Mouse (Mus musculus) hindbrain, embryonic 15.5 days (tissue): ENCODE measurements around the gene Foxc2. TPM values are rescaled to one million over a fixed set of nuclear protein-coding genes. Genes with fewer than 3 reads are reported as not detected.
A peak's percentile ranks its signal among the peaks of the same experiment; 100 is the strongest.

Experiments
- ATAC-seq: fragments of 200-750 bp; cut with Nextera tagmentation; 2 replicates; pipeline ENCODE4 v1.8.0; 2017; ENCODE audit warnings: low read depth, moderate number of reproducible peaks, moderate TSS enrichment; ENCODE audit not compliant: low FRiP score
- H3K27ac ChIP-seq: fragments of 300-500 bp; sonication (generic); replicated peaks from 2 replicates; pipeline ENCODE4 v1.5.1; 2015; ENCODE audit warnings: mild to moderate bottlenecking, inconsistent platforms
- H3K27me3 ChIP-seq: fragments of 300-500 bp; sonication (generic); 2 replicates; pipeline ENCODE4 v1.6.1; 2015; ENCODE audit warnings: control low read depth, inconsistent platforms
- H3K36me3 ChIP-seq: fragments of 300-500 bp; sonication (generic); 2 replicates; pipeline ENCODE4 v1.6.1; 2015; ENCODE audit warnings: control low read depth, inconsistent platforms
- H3K4me1 ChIP-seq: fragments of 300-500 bp; sonication (generic); replicated peaks from 2 replicates; pipeline ENCODE4 v1.6.1; 2015; ENCODE audit warnings: control low read depth, inconsistent platforms
- H3K4me2 ChIP-seq: fragments of 300-500 bp; sonication (generic); 2 replicates; pipeline ENCODE4 v1.6.1; 2015; ENCODE audit warnings: moderate library complexity, mild to moderate bottlenecking, inconsistent platforms
- H3K4me3 ChIP-seq: fragments of 300-500 bp; sonication (generic); 2 replicates; pipeline ENCODE4 v1.5.1; 2015; ENCODE audit warnings: mild to moderate bottlenecking, inconsistent platforms
- H3K9ac ChIP-seq: fragments of 300-500 bp; sonication (generic); 2 replicates; pipeline ENCODE4 v1.6.1; 2015; ENCODE audit warnings: inconsistent platforms
- H3K9me3 ChIP-seq: fragments of 300-500 bp; sonication (generic); 2 replicates; pipeline ENCODE4 v1.6.1; 2016; ENCODE audit warnings: control low read depth, inconsistent platforms
- WGBS: fragments of 180-500 bp; shearing (Covaris S2); methylation state at CpG from one replicate; pipeline ENCODE4 v1.1.7; 2015; 5-methylcytosine and 5-hydroxymethylcytosine counted together
- polyA plus RNA-seq: library from polyadenylated mRNA; unstranded; fragments of >200 nt; fragmentation: Nextera tagmentation; extraction: Ambion mirVana; gene quantifications from 2 replicates; pipeline ENCODE4 v1.2.1, GENCODE M21; 2015

Foxc2 gene
- polyA plus RNA-seq, 1 experiment from 2014 or later, result 4.1 TPM

DNA sequence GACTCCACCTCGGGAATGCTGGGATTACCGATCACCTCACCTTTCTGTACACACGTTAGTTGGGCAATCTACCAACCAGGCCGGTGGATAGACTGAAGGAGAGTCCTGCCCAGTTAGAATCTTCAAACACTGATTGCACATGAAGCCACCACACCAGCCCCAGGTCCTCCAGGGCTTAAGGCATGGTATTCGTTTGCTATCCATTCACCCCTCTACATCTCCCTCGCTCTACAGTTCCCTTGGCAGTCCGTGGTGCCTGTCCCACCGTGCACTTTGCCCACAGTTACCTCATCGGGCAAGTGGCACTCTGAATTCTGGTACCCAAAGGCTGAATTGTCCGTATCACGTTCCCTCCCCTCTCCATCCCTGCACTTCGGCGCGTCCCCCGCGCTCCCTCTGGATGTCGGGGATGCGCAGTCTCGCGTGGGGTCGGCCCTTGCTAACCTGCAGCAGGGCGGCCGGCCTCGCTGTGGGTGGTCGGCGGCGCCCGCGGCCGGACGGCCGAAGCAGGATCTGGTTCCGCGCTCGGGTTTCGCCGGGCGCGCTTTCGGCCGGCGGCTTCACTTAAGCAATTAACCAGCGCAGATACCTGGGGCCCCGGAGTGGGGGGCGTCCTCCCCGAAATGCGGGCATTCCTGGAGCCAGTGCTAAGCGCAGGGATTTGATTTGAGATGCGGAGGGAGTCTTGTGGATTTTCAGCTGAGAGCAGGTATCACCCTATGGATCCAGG lies 35.4 kb upstream of the Foxc2 start:
- Histone ChIP-seq H3K36me3 (no peaks in the 10 kb centered on the region), H3K4me2 (no peak overlapping the region), H3K9me3 (no peaks in the 10 kb centered on the region), H3K4me3 (no peak overlapping the region), H3K9ac (no peak overlapping the region), H3K27me3 (peaks cover 97% of the 10 kb centered on the region), H3K4me1 (peaks cover 24% of the 10 kb centered on the region), H3K27ac (no peak overlapping the region)
- under 1% methylated on average over 49 of the region's 49 CpGs for WGBS
- ATAC-seq, result no peak

- ATAC-seq, result no peak
- Histone ChIP-seq H3K27me3 (peaks cover 97% of the 10 kb centered on the region), H3K4me1 (peaks cover 24% of the 10 kb centered on the region), H3K4me3 (no peak overlapping the region), H3K9ac (no peak overlapping the region), H3K9me3 (no peaks in the 10 kb centered on the region), H3K27ac (no peak overlapping the region), H3K4me2 (no peak overlapping the region), H3K36me3 (no peaks in the 10 kb centered on the region)
- whole genome bisulfite sequencing, result 1% methylated on average over 7 of the region's 7 CpGs
These were observed 34.6 kb upstream of the Foxc2 start for GRCm38 (mm10) chr8:121081398-121081797.

DNA sequence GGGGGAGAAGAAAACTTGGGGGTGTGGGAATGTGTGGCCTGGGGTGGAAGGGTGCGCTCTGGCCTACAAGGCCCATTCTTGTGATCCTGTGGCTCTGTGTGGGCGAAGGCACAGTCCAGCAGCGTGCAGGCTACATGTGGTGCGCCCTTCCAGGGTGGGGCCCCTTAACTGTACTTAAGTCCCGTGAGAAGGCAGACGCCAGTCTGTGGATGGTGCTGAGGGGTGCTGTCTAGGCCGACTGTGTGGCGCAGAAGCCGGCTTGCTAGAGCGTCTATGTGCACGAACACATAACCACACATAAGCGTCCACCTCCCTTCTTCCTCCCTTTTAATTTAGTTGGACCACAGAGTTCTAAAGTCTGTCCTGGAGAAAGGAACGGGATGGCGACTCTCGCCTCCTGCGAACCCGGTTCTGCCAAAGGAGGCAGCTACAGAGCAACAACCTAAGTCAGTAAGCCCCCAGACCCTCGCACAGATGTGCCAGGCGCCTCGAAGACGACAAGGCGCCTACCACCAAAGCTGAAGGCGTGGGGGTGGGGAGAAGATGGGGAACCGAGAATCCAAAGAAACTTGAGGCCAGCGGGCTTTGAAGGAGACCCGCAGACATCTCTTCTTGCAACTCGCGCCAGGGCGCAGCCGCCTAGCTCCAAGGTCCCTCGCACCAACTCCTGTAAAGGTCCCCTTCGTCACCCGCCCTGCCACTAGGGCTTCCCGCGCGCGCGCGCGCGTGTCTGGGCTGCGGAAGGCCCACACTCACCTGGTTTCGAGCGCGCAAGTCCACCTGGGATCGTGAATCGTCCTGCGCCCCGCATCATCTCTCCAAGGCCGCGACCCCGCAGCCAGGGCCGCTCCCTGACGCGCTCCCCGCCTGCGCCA lies 33.5 kb upstream of the Foxc2 start:
- Histone ChIP-seq H3K4me3 (peak overlapping the region; percentile 35), H3K4me1 (peaks cover 24% of the 10 kb centered on the region), H3K36me3 (no peaks in the 10 kb centered on the region), H3K9ac (no peak overlapping the region), H3K9me3 (no peaks in the 10 kb centered on the region), H3K27me3 (peaks cover 97% of the 10 kb centered on the region), H3K4me2 (peak overlapping the region; percentile 61), H3K27ac (no peak overlapping the region)
- no peak for ATAC-seq
- under 1% methylated on average over 57 of the region's 57 CpGs for WGBS

GRCm38 (mm10) chr8:121083093-121083935 lies 32.7 kb upstream of the Foxc2 start:
- Histone ChIP-seq H3K27me3 (peaks cover 92% of the 10 kb centered on the region), H3K9me3 (no peaks in the 10 kb centered on the region), H3K4me3 (peak overlapping the region; percentile 35), H3K9ac (no peak overlapping the region), H3K4me1 (peaks cover 24% of the 10 kb centered on the region), H3K27ac (no peak overlapping the region), H3K4me2 (peak overlapping the region; percentile 61), H3K36me3 (no peaks in the 10 kb centered on the region)
- no peak; the same call in 1 of the 2 replicates for ATAC-seq
- under 1% methylated on average over 88 of the region's 89 CpGs for WGBS

GRCm38 (mm10) chr8:121083936-121084209 lies 32.1 kb upstream of the Foxc2 start:
- 0% methylated on average over 6 of the region's 27 CpGs for WGBS
- Histone ChIP-seq H3K4me2 (peak overlapping the region; percentile 61), H3K4me3 (peak overlapping the region; percentile 35), H3K9me3 (no peaks in the 10 kb centered on the region), H3K27me3 (peaks cover 87% of the 10 kb centered on the region), H3K9ac (no peak overlapping the region), H3K27ac (no peak overlapping the region), H3K36me3 (no peaks in the 10 kb centered on the region), H3K4me1 (peaks cover 24% of the 10 kb centered on the region)
- ATAC-seq, result no peak

DNA sequence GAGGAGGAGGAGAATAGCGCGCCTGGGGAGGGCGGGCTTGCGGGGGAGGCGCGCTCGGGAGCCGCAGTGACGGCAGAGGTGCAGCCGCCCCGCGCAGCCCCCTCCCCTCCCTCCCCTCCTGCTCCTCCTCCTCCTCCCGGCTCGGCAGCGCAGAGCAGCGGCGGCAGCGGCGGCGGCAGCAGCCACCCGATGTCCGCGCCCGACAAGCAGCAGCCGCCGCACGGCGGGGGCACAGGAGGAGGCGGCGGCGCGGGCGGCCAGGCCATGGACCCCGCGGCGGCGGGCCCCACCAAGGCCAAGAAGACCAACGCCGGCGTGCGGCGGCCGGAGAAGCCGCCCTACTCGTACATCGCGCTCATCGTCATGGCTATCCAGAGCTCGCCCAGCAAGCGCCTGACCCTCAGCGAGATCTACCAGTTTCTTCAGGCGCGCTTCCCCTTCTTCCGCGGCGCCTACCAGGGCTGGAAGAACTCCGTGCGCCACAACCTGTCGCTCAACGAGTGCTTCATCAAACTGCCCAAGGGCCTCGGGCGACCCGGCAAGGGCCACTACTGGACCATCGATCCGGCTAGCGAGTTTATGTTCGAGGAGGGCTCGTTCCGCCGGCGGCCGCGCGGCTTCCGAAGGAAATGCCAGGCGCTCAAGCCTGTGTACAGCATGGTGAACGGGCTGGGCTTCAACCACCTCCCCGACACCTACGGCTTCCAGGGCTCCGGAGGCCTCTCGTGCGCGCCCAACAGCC lies 31.6 kb upstream of the Foxc2 start, which contains the start of gene Foxf1:
Gene Foxf1, plus strand, starts transcription at position 177 of the 742 bp plus-strand sequence.
- Histone ChIP-seq H3K9ac (no peak within 1 kb of the TSS), H3K9me3 (no peaks in the 10 kb centered on the region), H3K4me2 (peak within 1 kb of the TSS; percentile 61), H3K36me3 (no peaks in the 10 kb centered on the region), H3K27ac (no peak within 1 kb of the TSS), H3K4me1 (peaks cover 24% of the 10 kb centered on the region), H3K4me3 (peak within 1 kb of the TSS; percentile 35), H3K27me3 (peaks cover 87% of the 10 kb centered on the region)
- WGBS, result under 1% methylated on average over 58 of the region's 83 CpGs
- no peak for ATAC-seq

GRCm38 (mm10) chr8:121085011-121085410 lies 31.0 kb upstream of the Foxc2 start:
- H3K4me3 ChIP-seq, result peak overlapping the region; percentile 35
- H3K4me2 ChIP-seq, result peak overlapping the region; percentile 61
- H3K36me3 ChIP-seq, result no peaks in the 10 kb centered on the region
- H3K9me3 ChIP-seq, result no peaks in the 10 kb centered on the region
- WGBS, result 2% methylated on average over 30 of the region's 30 CpGs
- H3K9ac ChIP-seq, result no peak overlapping the region
- H3K4me1 ChIP-seq, result peaks cover 24% of the 10 kb centered on the region
- H3K27me3 ChIP-seq, result peaks cover 87% of the 10 kb centered on the region
- no peak for ATAC-seq
- no peak overlapping the region for H3K27ac ChIP-seq

DNA sequence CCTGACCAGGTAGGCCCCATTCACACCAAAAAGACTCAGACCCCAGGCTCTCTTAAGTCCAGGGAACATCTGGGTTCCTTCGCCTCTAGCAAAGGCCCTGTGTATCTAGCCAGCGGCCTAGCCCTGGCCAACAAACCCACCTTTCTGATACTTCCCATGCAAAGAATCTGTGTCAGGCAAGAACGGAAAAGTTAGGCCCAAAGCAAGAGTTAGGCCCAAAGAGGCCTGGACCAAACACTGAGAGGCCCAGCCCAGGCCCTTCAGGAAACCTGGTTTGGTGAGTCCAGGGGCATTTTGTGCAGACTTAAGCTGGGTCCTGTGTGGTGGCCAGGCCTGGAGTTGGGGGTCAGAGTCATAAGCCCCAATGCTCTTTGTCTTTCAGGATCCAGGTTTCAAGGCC lies 30.4 kb upstream of the Foxc2 start:
- H3K27me3 ChIP-seq, result peaks cover 87% of the 10 kb centered on the region
- H3K4me1 ChIP-seq, result peaks cover 24% of the 10 kb centered on the region
- H3K4me3 ChIP-seq, result no peak overlapping the region
- no peak overlapping the region for H3K4me2 ChIP-seq
- H3K36me3 ChIP-seq, result no peaks in the 10 kb centered on the region
- ATAC-seq, result no peak
- H3K27ac ChIP-seq, result no peak overlapping the region
- H3K9me3 ChIP-seq, result no peaks in the 10 kb centered on the region
- no peak overlapping the region for H3K9ac ChIP-seq
- 34% methylated on average over 3 of the region's 3 CpGs for whole genome bisulfite sequencing

- peaks cover 24% of the 10 kb centered on the region for H3K4me1 ChIP-seq
- no peak overlapping the region for H3K4me3 ChIP-seq
- H3K9ac ChIP-seq, result no peak overlapping the region
- no peak overlapping the region for H3K27ac ChIP-seq
- H3K9me3 ChIP-seq, result no peaks in the 10 kb centered on the region
- H3K27me3 ChIP-seq, result peaks cover 87% of the 10 kb centered on the region
- H3K36me3 ChIP-seq, result no peaks in the 10 kb centered on the region
- 14% methylated on average over 19 of the region's 19 CpGs for WGBS
- no peak overlapping the region for H3K4me2 ChIP-seq
- ATAC-seq, result no peak
These were observed 29.7 kb upstream of the Foxc2 start for GRCm38 (mm10) chr8:121086004-121086900.

- no peak for ATAC-seq
- Histone ChIP-seq H3K4me2 (no peak overlapping the region), H3K4me1 (peaks cover 17% of the 10 kb centered on the region), H3K4me3 (no peak overlapping the region), H3K9ac (no peak overlapping the region), H3K27ac (no peak overlapping the region), H3K27me3 (peaks cover 86% of the 10 kb centered on the region), H3K9me3 (no peaks in the 10 kb centered on the region), H3K36me3 (no peaks in the 10 kb centered on the region)
- WGBS, result 5% methylated on average over 8 of the region's 8 CpGs
These were observed 27.7 kb upstream of the Foxc2 start for GRCm38 (mm10) chr8:121088281-121088680.
